Mouse (Mus musculus) E14TG2a.4 (cell line): ENCODE results near the gene Dll3.

Experiments
- H3K27me3 ChIP-seq: 2 replicates; pipeline ENCODE4 v1.6.1; 2014; ENCODE audit warnings: low read length, control low read depth; ENCODE audit not compliant: insufficient read depth
- H3K36me3 ChIP-seq: 2 replicates; pipeline ENCODE4 v1.6.1; 2014; ENCODE audit warnings: low read length, control low read depth; ENCODE audit not compliant: insufficient read depth
- H3K4me1 ChIP-seq: replicated peaks from 2 replicates; pipeline ENCODE4 v1.6.1; 2014; ENCODE audit warnings: low read depth, low read length, control low read depth
- H3K4me3 ChIP-seq: replicated peaks from 2 replicates; pipeline ENCODE4 v1.5.1; 2014; ENCODE audit warnings: mild to moderate bottlenecking, low read length
- H3K9me3 ChIP-seq: 2 replicates; pipeline ENCODE4 v1.6.1; 2014; ENCODE audit warnings: low read length, control low read depth
- CTCF ChIP-seq: conservative IDR thresholded peaks from 2 replicates; pipeline ENCODE4 v1.5.1; 2014; ENCODE audit warnings: low read length
- NANOG ChIP-seq: IDR thresholded peaks from 2 replicates; pipeline ENCODE4 v1.6.1; 2014; ENCODE audit warnings: borderline replicate concordance, low read length, mixed read lengths
- POU5F1 ChIP-seq: IDR thresholded peaks from 2 replicates; pipeline ENCODE4 v1.6.1; 2014; ENCODE audit warnings: low read length, borderline replicate concordance

The Dll3 gene

GRCm38 (mm10) chr7:28268576-28268975, 33.5 kb downstream of the Dll3 start:
- H3K4me1 ChIP-seq = peaks cover 17% of the 10 kb centered on the region
- TF ChIP-seq NANOG = no peak
- no peak for TF ChIP-seq CTCF
- no peak for TF ChIP-seq POU5F1
- H3K9me3 ChIP-seq = peaks cover 6% of the 10 kb centered on the region
- H3K4me3 ChIP-seq = peak overlapping the region; percentile 89
- H3K27me3 ChIP-seq = peaks cover 4% of the 10 kb centered on the region
- peaks cover 18% of the 10 kb centered on the region for H3K36me3 ChIP-seq

DNA sequence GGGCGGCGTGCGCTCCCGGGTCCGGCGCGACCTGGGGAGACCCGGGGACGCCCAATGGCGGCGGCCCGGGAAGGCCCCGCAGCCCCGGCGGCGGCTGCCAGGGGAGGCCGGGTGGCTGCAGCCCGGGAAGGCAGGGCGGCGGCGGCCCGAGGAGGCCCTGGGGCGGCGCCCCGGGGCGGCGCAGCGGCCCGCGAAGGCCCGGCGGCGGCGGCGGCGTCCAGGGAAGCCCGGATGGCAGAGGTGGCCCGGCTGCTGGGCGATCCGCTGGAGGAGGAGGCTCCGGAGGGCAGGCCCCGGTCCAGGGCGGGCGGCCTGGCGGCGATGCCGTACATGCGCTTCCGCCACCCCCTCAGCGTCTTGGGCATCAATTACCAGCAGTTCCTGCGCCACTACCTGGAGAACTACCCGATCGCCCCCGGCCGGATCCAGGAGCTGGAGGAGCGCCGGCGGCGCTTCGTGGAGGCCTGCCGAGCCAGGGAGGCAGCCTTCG, 34.0 kb downstream of the Dll3 start:
- Histone ChIP-seq H3K4me3 (peak overlapping the region; percentile 89), H3K9me3 (peaks cover 6% of the 10 kb centered on the region), H3K27me3 (peaks cover 4% of the 10 kb centered on the region), H3K4me1 (peaks cover 21% of the 10 kb centered on the region), H3K36me3 (peaks cover 15% of the 10 kb centered on the region)
- TF ChIP-seq CTCF = no peak
- no peak for TF ChIP-seq NANOG
- no peak for TF ChIP-seq POU5F1

DNA sequence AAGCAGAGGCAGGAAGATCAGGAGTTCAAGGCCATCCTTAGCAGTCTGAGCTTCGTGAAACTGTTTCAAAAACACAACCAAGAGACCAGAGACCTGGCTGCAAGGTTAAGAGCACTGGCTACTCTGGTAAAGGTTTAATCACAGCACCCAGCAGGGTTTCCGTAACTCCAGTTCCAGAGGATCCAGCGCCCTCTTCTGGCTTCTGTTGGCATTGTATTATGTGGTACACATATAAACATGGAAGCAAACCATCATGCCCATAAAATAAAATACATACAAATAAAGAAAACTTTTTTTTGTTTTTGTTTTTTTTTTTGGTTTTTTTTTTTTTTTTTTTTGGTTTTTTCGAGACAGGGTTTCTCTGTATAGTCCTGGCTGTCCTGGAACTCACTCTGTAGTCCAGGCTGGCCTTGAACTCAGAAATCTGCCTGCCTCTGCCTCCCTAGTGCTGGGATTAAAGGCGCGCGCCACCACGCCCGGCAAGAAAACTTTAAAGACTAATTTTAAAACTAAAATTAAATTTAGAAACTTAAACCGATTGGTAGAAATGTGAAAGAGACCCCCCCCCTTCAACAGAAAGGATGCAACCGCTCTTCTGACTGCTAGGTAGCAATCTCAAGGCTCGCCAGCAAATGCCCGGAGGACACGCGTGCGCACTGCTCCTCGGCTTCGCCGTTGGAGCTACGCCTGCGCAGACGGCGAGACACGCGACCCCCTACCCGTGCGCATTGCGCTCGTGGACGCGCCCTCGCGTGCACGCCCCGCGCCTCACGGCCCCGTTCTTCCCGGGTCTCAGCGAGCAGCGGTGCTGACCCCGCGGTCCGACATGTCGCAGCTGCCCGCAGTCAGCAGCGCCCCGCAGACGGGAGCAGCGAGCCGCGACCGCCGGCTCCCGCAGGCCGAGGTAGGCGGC, 34.7 kb downstream of the Dll3 start, which contains the start of gene Eid2:
Eid2 (plus strand) TSS at position 753 of the 913 bp plus-strand sequence.
- peaks cover 4% of the 10 kb centered on the region for H3K27me3 ChIP-seq
- peak within 1 kb of the TSS; percentile 89 for H3K4me3 ChIP-seq
- peaks cover 9% of the 10 kb centered on the region for H3K36me3 ChIP-seq
- peaks cover 28% of the 10 kb centered on the region for H3K4me1 ChIP-seq
- peaks cover 6% of the 10 kb centered on the region for H3K9me3 ChIP-seq
- no peak for TF ChIP-seq NANOG
- peak; percentile 73 for TF ChIP-seq CTCF

GRCm38 (mm10) chr7:28265391-28265790, 36.6 kb downstream of the Dll3 start:
- Histone ChIP-seq H3K27me3 (peaks cover 4% of the 10 kb centered on the region), H3K4me3 (no peak overlapping the region), H3K4me1 (peaks cover 35% of the 10 kb centered on the region), H3K9me3 (peaks cover 2% of the 10 kb centered on the region), H3K36me3 (0 out of 2 replicates have a peak, but pooled peaks cover 2% of the 10 kb centered on the region)
- TF ChIP-seq CTCF (no peak), POU5F1 (no peak), NANOG (no peak)

GRCm38 (mm10) chr7:28263786-28264185, 38.3 kb downstream of the Dll3 start:
- H3K9me3 ChIP-seq = no peaks in the 10 kb centered on the region

GRCm38 (mm10) chr7:28262861-28263260, 39.2 kb downstream of the Dll3 start:
- no peaks in the 10 kb centered on the region for H3K9me3 ChIP-seq
- H3K4me3 ChIP-seq = no peak overlapping the region
- no peak for TF ChIP-seq CTCF
- TF ChIP-seq NANOG = no peak
- TF ChIP-seq POU5F1 = no peak

More at GRCm38 (mm10) chr7:28263786-28264185, 38.3 kb downstream of the Dll3 start:
- Histone ChIP-seq H3K27me3 (peaks cover 4% of the 10 kb centered on the region), H3K4me3 (no peak overlapping the region), H3K4me1 (peaks cover 25% of the 10 kb centered on the region), H3K36me3 (no peaks in the 10 kb centered on the region)
- TF ChIP-seq NANOG (no peak), POU5F1 (no peak), CTCF (no peak)

GRCm38 (mm10) chr7:28255476-28255875, 46.6 kb downstream of the Dll3 start:
- H3K9me3 ChIP-seq = no peaks in the 10 kb centered on the region
- H3K4me1 ChIP-seq = 0 out of 2 replicates have a peak, but pooled peaks cover 3% of the 10 kb centered on the region
- TF ChIP-seq NANOG (no peak), CTCF (peak; percentile 99), POU5F1 (no peak)
- H3K4me3 ChIP-seq = no peak overlapping the region
- H3K36me3 ChIP-seq = no peaks in the 10 kb centered on the region
- H3K27me3 ChIP-seq = no peaks in the 10 kb centered on the region

More at GRCm38 (mm10) chr7:28262861-28263260, 39.2 kb downstream of the Dll3 start:
- peaks cover 4% of the 10 kb centered on the region for H3K27me3 ChIP-seq
- peaks cover 22% of the 10 kb centered on the region for H3K4me1 ChIP-seq
- no peaks in the 10 kb centered on the region for H3K36me3 ChIP-seq

GRCm38 (mm10) chr7:28254591-28254990, 47.4 kb downstream of the Dll3 start:
- H3K27me3 ChIP-seq = no peaks in the 10 kb centered on the region
- no peaks in the 10 kb centered on the region for H3K36me3 ChIP-seq
- 0 out of 2 replicates have a peak, but pooled peaks cover 3% of the 10 kb centered on the region for H3K4me1 ChIP-seq
- TF ChIP-seq NANOG (no peak), POU5F1 (no peak), CTCF (no peak)
- no peaks in the 10 kb centered on the region for H3K9me3 ChIP-seq
- H3K4me3 ChIP-seq = no peak overlapping the region

- Histone ChIP-seq H3K27me3 (no peaks in the 10 kb centered on the region), H3K4me1 (0 out of 2 replicates have a peak, but pooled peaks cover 3% of the 10 kb centered on the region), H3K9me3 (peaks cover 7% of the 10 kb centered on the region; the same call in 1 of the 2 replicates), H3K36me3 (no peaks in the 10 kb centered on the region), H3K4me3 (no peak overlapping the region)
- no peak for TF ChIP-seq POU5F1
- no peak for TF ChIP-seq NANOG
- no peak for TF ChIP-seq CTCF
These were observed 50.1 kb downstream of the Dll3 start for GRCm38 (mm10) chr7:28251976-28252375.
